Mouse (Mus musculus) G1E (cell line): ENCODE data around the gene Slc4a4. TPM values are rescaled to one million over a fixed set of nuclear protein-coding genes. Genes with fewer than 3 reads are reported as not detected.

ENCODE experiments used
- ATAC-seq: 2 replicates; pipeline ENCODE4 v1.8.0; 2016; ENCODE audit warnings: mild to moderate bottlenecking; ENCODE audit not compliant: insufficient number of reproducible peaks, poor library complexity, low FRiP score, severe bottlenecking; ENCODE audit errors: extremely low read depth
- DNase-seq: peaks from one replicate; pipeline ENCODE4 v3.0.0; 2012; ENCODE audit warnings: low spot score
- H3K27me3 ChIP-seq: 2 replicates; pipeline ENCODE4 v1.6.1; 2012; ENCODE audit warnings: mild to moderate bottlenecking, low read length, inconsistent platforms; ENCODE audit not compliant: insufficient read depth
- H3K36me3 ChIP-seq: replicated peaks from 2 replicates; pipeline ENCODE3; 2012; ENCODE audit warnings: mild to moderate bottlenecking, inconsistent platforms
- H3K4me1 ChIP-seq: 2 replicates; pipeline ENCODE4 v1.6.1; 2012; ENCODE audit warnings: low read depth, low read length, inconsistent platforms, mixed read lengths; ENCODE audit not compliant: insufficient read depth
- H3K4me3 ChIP-seq: 2 replicates; pipeline ENCODE4 v1.5.1; 2012; ENCODE audit warnings: low read depth, mild to moderate bottlenecking, inconsistent platforms, low read length, moderate library complexity, mixed read lengths
- H3K9me3 ChIP-seq: replicated peaks from 2 replicates; pipeline ENCODE4 v1.6.1; 2012; ENCODE audit warnings: inconsistent platforms
- CTCF ChIP-seq: IDR thresholded peaks from 2 replicates; pipeline ENCODE4 v1.5.1; 2012; ENCODE audit warnings: low read depth, low read length, inconsistent platforms, mixed read lengths
- GATA1 ChIP-seq: IDR thresholded peaks from 2 replicates; pipeline ENCODE4 v1.6.1; 2012; ENCODE audit warnings: borderline replicate concordance, low read length, inconsistent platforms, mixed read lengths
- GATA2 ChIP-seq: IDR thresholded peaks from 2 replicates; pipeline ENCODE4 v1.6.1; 2012; ENCODE audit warnings: low read depth, low read length, inconsistent platforms, borderline replicate concordance
- POLR2AphosphoS5 ChIP-seq: IDR thresholded peaks from 2 replicates; pipeline ENCODE4 v1.6.1; 2012; ENCODE audit warnings: low read depth, low read length, inconsistent platforms; ENCODE audit not compliant: insufficient replicate concordance
- TAL1 ChIP-seq: conservative IDR thresholded peaks from 2 replicates; pipeline ENCODE4 v1.6.1; 2012; ENCODE audit warnings: low read depth, low read length, inconsistent platforms, mixed read lengths
- polyA plus RNA-seq: library from polyadenylated mRNA; stranded (reverse); fragments of >175 nt; gene quantifications from 2 replicates; pipeline ENCODE4 v1.2.3, GENCODE M21; 2012
- total RNA-seq, 2 experiments: library from RNA; stranded (forward) in 1 of 2; stranded (reverse) in 1 of 2; fragments of 200-1000 nt in 1 of 2; fragments of >200 nt in 1 of 2; fragmentation: Nextera tagmentation in 1 of 2; gene quantifications; 2 replicates each; pipeline ENCODE4 v1.2.3; 2014 to 2017

The Slc4a4 gene
- total and polyA plus RNA-seq, 3 experiments = 0.11 TPM; not detected in 2

GRCm38 (mm10) chr5:88960342-88961105 is 73.9 kb downstream of the Slc4a4 start:
- DNase-seq = no peak
- Histone ChIP-seq H3K36me3 (no peaks in the 10 kb centered on the region), H3K4me3 (no peak overlapping the region), H3K9me3 (peaks cover 26% of the 10 kb centered on the region), H3K4me1 (no peaks in the 10 kb centered on the region), H3K27me3 (no peaks in the 10 kb centered on the region)
- no peak for ATAC-seq
- TF ChIP-seq POLR2AphosphoS5 (no peak), GATA2 (no peak), GATA1 (no peak), TAL1 (no peak), CTCF (no peak)

DNA sequence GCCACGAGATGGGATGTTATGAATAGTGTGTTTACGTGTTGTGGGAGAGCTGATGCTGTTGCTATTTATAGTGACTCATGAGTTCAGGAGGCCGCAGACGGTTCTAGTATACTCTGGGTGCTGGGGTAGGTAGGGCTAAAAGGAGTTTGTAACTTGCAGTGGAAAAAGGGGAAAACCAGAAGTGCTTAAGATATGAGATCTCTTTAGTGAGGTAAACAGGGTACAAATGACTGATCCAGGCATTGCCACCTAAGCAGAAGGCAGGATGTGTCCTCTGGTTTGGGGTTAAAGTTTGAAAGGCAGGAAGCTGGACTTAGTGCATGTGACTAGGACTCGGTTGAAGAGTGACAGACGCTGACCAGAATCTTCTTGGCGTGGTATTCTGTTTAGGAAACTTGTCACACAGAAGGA is 74.7 kb downstream of the Slc4a4 start:
- TF ChIP-seq CTCF (no peak), GATA1 (no peak), GATA2 (no peak), POLR2AphosphoS5 (no peak), TAL1 (no peak)
- no peak overlapping the region for H3K4me3 ChIP-seq
- H3K4me1 ChIP-seq = no peaks in the 10 kb centered on the region
- ATAC-seq (no peak), DNase-seq (no peak)
- H3K9me3 ChIP-seq = peaks cover 25% of the 10 kb centered on the region
- H3K27me3 ChIP-seq = no peaks in the 10 kb centered on the region
- no peaks in the 10 kb centered on the region for H3K36me3 ChIP-seq

DNA sequence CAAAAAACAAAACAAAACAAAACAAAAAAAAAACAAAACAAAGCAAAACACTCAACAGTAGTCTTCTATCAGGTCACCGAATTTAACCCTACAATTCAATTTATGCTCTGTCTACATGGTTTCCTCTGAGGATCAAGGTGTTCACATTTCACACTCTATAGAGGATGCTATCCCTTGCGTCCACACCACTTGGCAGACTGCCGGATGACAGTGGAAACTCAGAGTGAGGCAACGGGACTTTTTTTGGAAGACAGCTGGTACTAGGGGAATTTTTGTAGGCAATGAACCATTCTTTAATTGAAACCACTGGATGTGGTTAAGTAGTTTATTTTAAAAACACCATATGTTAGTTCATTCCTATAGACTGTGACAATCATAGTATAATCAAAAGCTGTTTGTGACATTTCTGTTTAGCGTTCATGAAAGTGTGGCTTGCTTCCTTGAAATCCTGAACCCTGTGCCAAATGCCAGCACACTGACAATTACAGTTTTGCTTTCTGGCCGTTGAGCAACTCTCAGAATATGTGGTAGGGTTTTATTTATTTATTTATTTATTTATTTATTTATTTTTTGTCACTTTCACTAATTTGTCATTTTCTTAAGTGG is 78.2 kb downstream of the Slc4a4 start:
- TF ChIP-seq POLR2AphosphoS5 = no peak
- TF ChIP-seq CTCF = no peak
- no peak for TF ChIP-seq GATA2
- TF ChIP-seq GATA1 = no peak
- no peak for TF ChIP-seq TAL1
- no peak overlapping the region for H3K4me3 ChIP-seq
- DNase-seq = no peak
- ATAC-seq = no peak
- H3K4me1 ChIP-seq = no peaks in the 10 kb centered on the region
- H3K27me3 ChIP-seq = no peaks in the 10 kb centered on the region
- H3K9me3 ChIP-seq = peaks cover 17% of the 10 kb centered on the region
- H3K36me3 ChIP-seq = no peaks in the 10 kb centered on the region

DNA sequence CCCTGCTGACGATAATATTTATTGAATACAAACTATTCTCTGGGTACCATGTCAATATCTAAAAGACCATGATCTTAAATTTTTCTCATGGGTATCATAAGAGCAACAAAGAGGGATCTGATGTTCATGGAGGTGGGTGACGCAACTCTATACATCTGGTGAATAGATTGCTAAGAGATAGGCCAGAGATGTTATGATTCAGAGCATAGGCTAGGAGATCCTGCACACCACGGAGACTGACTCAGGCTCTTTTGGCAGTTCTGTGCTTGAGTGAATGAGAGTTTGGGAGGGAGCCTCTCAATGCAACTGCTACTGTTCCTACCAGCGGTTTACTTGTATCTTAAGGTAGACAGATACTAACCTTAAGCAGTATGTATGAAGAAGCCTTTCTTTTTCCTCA is 79.9 kb downstream of the Slc4a4 start:
- Histone ChIP-seq H3K36me3 (no peaks in the 10 kb centered on the region), H3K27me3 (no peaks in the 10 kb centered on the region), H3K4me1 (no peaks in the 10 kb centered on the region), H3K4me3 (no peak overlapping the region), H3K9me3 (peaks cover 13% of the 10 kb centered on the region)
- ATAC-seq (no peak), DNase-seq (no peak)
- TF ChIP-seq TAL1 (no peak), GATA1 (no peak), CTCF (no peak), POLR2AphosphoS5 (no peak), GATA2 (no peak)

DNA sequence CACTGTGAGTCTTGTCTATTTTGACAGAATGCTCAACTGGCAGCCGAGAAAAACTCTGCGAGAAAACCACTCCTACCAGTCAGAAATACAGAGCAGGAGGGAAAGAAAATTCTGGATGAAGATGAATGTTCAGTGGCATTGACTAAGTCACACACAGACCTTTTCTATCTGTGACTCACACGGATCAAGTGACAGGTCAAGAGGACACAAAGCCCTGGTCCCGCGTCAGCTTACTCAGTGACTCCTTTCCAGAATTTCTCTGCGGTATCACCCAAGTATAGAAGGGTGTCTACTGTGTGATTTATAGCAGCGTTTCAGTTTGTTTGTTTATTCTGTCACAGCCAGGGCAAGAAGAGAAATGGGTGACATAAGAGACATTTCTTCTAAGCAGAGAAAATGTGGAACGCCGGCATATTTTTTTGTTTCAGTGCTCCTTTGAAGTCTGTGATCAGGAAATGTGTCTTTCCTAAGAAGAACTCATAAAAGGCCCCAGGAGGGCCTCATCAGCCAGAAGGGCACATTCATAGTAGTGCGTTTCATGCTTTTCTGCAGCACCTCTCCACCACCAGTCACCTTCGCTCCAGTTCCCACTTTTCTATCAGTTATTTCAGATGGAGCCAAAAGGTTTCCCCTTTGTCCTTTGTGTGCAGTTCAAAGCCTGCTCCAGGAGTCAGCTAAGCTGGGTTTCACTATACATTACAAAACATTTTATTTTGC is 82.5 kb downstream of the Slc4a4 start:
- DNase-seq (no peak), ATAC-seq (no peak)
- Histone ChIP-seq H3K36me3 (no peaks in the 10 kb centered on the region), H3K27me3 (no peaks in the 10 kb centered on the region), H3K4me3 (no peak overlapping the region), H3K9me3 (peaks cover 18% of the 10 kb centered on the region), H3K4me1 (no peaks in the 10 kb centered on the region)
- TF ChIP-seq CTCF (no peak), POLR2AphosphoS5 (no peak), GATA2 (no peak)

GRCm38 (mm10) chr5:88971554-88971953 is 84.9 kb downstream of the Slc4a4 start:
- peaks cover 15% of the 10 kb centered on the region for H3K9me3 ChIP-seq
- DNase-seq (no peak), ATAC-seq (no peak)
- no peaks in the 10 kb centered on the region for H3K36me3 ChIP-seq
- no peaks in the 10 kb centered on the region for H3K27me3 ChIP-seq
- H3K4me1 ChIP-seq = no peaks in the 10 kb centered on the region
- no peak overlapping the region for H3K4me3 ChIP-seq
- no peak for TF ChIP-seq GATA1
